Mouse (Mus musculus) neural tube, embryonic 14.5 days (tissue): Measurements from ENCODE around the gene Wdr26. TPM values are rescaled to one million over a fixed set of nuclear protein-coding genes. Genes with fewer than 3 reads are reported as not detected.

Source experiments
- ATAC-seq: fragments of 200-750 bp; cut with Nextera tagmentation; 2 replicates; pipeline ENCODE4 v1.8.0; 2017; ENCODE audit warnings: low read depth, mild to moderate bottlenecking, moderate TSS enrichment, moderate library complexity
- H3K27ac ChIP-seq: fragments of 300-500 bp; sonication (generic); 2 replicates; pipeline ENCODE4 v1.5.1; 2014; ENCODE audit warnings: low read depth, mild to moderate bottlenecking, control low read depth, low read length, moderate library complexity, mixed read lengths
- H3K27me3 ChIP-seq: fragments of 300-500 bp; sonication (generic); 2 replicates; pipeline ENCODE4 v1.6.1; 2014; ENCODE audit warnings: low read length; ENCODE audit not compliant: control insufficient read depth, insufficient read depth
- H3K36me3 ChIP-seq: fragments of 300-500 bp; sonication (generic); 2 replicates; pipeline ENCODE4 v1.6.1; 2014; ENCODE audit warnings: low read length, mixed read lengths; ENCODE audit not compliant: control insufficient read depth, insufficient read depth
- H3K4me1 ChIP-seq: fragments of 300-500 bp; sonication (generic); 2 replicates; pipeline ENCODE4 v1.6.1; 2014; ENCODE audit warnings: low read length; ENCODE audit not compliant: control insufficient read depth, insufficient read depth
- H3K4me2 ChIP-seq: fragments of 300-500 bp; sonication (generic); 2 replicates; pipeline ENCODE4 v1.6.1; 2014; ENCODE audit warnings: mild to moderate bottlenecking, low read depth, low read length, control low read depth
- H3K4me3 ChIP-seq: fragments of 300-500 bp; sonication (generic); 2 replicates; pipeline ENCODE4 v1.5.1; 2014; ENCODE audit warnings: low read depth, low read length, control low read depth, mixed read lengths
- H3K9ac ChIP-seq: fragments of 300-500 bp; sonication (generic); replicated peaks from 2 replicates; pipeline ENCODE4 v1.6.1; 2014; ENCODE audit warnings: low read depth, mild to moderate bottlenecking, control low read depth, low read length, mixed read lengths
- H3K9me3 ChIP-seq: fragments of 300-500 bp; sonication (generic); 2 replicates; pipeline ENCODE4 v1.6.1; 2016; ENCODE audit warnings: low read length; ENCODE audit not compliant: control insufficient read depth
- WGBS: fragments of 180-500 bp; shearing (Covaris S2); extraction: QIAGEN DNeasy Blood & Tissue Kit; methylation state at CpG from one replicate; pipeline ENCODE4 v1.1.7; 2014; 5-methylcytosine and 5-hydroxymethylcytosine counted together
- polyA plus RNA-seq: library from polyadenylated mRNA; unstranded; fragments of >200 nt; fragmentation: Nextera tagmentation; extraction: Ambion mirVana; gene quantifications from 2 replicates; pipeline ENCODE4 v1.2.1, GENCODE M21; 2014

Wdr26 gene
- polyA plus RNA-seq, 1 experiment from 2014 or later = 53.0 TPM

- H3K9ac ChIP-seq = peak overlapping the region; percentile 98
- no peaks in the 10 kb centered on the region for H3K27me3 ChIP-seq
- H3K36me3 ChIP-seq = no peaks in the 10 kb centered on the region; the same call in 1 of the 2 replicates
- H3K4me1 ChIP-seq = peaks cover 20% of the 10 kb centered on the region
- WGBS = 0% methylated on average over 18 of the region's 72 CpGs
- H3K4me2 ChIP-seq = peak overlapping the region; percentile 95
- ATAC-seq = peak; percentile 32
- peak overlapping the region; percentile 81 for H3K4me3 ChIP-seq
- H3K9me3 ChIP-seq = no peaks in the 10 kb centered on the region
- peak overlapping the region; percentile 94 for H3K27ac ChIP-seq
Measured at GRCm38 (mm10) chr1:181211403-181211919, 340 bp downstream of the Wdr26 start.

DNA sequence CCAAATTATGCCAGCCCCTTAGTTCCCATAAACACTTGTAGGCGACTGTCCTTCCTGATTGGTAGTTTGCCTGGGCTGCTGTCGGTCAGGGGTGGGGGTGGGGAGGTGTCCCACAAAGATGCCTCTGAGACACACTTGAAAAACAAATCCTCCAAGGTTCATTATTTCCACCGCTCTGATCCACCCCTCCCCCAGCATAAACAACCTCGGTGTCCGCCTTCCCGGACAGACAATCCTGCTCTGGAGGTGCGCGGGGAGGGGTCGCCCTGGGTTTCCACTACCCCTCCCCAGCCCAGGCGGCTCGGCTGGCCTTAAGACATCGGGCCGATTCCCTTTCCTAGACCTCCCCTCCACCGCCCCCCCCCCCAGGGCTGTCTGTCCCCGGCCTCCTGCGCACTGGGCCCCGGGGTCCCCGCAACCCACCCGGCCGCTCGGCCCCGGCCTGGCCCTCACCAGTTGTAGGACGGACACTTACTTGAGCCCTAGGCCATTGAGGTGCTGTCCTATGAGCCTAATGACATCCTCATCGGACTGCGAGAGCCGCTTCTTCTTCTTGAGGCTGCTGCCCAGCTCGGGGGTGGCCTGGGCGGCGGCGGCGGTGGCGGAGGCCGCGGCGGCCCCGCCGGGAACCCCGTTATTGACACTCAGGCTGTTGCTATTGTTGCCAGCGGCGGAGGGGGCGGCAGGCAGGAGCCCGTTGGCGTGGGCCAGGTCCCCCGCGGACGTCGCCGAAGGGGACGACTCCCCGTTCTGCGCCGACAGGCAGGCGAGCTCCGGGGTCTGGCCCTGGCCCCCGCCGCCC lies 999 bp downstream of the Wdr26 start:
- H3K36me3 ChIP-seq = no peaks in the 10 kb centered on the region; the same call in 1 of the 2 replicates
- peak overlapping the region; percentile 81 for H3K4me3 ChIP-seq
- peak overlapping the region; percentile 95 for H3K4me2 ChIP-seq
- peak; percentile 24 for ATAC-seq
- peaks cover 20% of the 10 kb centered on the region for H3K4me1 ChIP-seq
- H3K9ac ChIP-seq = peak overlapping the region; percentile 98
- WGBS = 1% methylated on average over 52 of the region's 56 CpGs
- H3K27me3 ChIP-seq = no peaks in the 10 kb centered on the region
- no peaks in the 10 kb centered on the region for H3K9me3 ChIP-seq
- peak overlapping the region; percentile 94 for H3K27ac ChIP-seq

DNA sequence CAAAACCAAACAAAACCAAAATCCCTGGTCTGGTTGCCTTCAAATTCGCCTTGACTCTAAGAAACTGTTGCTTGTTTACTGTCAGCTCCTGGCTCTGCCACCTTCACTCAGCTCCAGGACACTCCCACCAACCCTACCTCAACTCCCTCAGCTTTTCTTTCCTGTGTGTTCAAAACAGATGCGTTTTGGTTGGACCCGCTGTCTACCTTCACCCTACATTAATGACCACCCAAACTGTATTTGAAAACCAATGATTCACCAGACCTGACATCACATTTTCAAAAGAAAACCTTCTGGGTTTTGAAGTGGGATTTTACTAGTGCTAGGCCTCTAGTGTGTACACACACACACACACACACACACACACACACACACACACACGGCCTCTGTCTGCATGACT lies 1.7 kb downstream of the Wdr26 start:
- Histone ChIP-seq H3K27ac (no peak overlapping the region), H3K9me3 (no peaks in the 10 kb centered on the region), H3K27me3 (no peaks in the 10 kb centered on the region), H3K9ac (peak overlapping the region; percentile 98), H3K36me3 (no peaks in the 10 kb centered on the region; the same call in 1 of the 2 replicates), H3K4me1 (peaks cover 20% of the 10 kb centered on the region), H3K4me2 (peak overlapping the region; percentile 95), H3K4me3 (peak overlapping the region; percentile 81)
- 27% methylated on average over 4 of the region's 4 CpGs for WGBS
- no peak for ATAC-seq

GRCm38 (mm10) chr1:181199446-181199845 lies 12.4 kb downstream of the Wdr26 start:
- H3K36me3 ChIP-seq = peaks cover 67% of the 10 kb centered on the region
- H3K27me3 ChIP-seq = no peaks in the 10 kb centered on the region
- H3K9ac ChIP-seq = no peak overlapping the region
- H3K9me3 ChIP-seq = no peaks in the 10 kb centered on the region
- 91% methylated on average over 4 of the region's 4 CpGs for WGBS
- H3K4me1 ChIP-seq = no peaks in the 10 kb centered on the region
- H3K27ac ChIP-seq = no peak overlapping the region
- H3K4me3 ChIP-seq = no peak overlapping the region
- ATAC-seq = no peak
- H3K4me2 ChIP-seq = no peak overlapping the region

- no peak overlapping the region for H3K4me3 ChIP-seq
- peaks cover 48% of the 10 kb centered on the region for H3K36me3 ChIP-seq
- ATAC-seq = no peak
- no peaks in the 10 kb centered on the region for H3K9me3 ChIP-seq
- H3K9ac ChIP-seq = no peak overlapping the region
- no peaks in the 10 kb centered on the region for H3K4me1 ChIP-seq
- H3K4me2 ChIP-seq = no peak overlapping the region
- 94% methylated on average over 4 of the region's 4 CpGs for WGBS
- no peaks in the 10 kb centered on the region for H3K27me3 ChIP-seq
- no peak overlapping the region for H3K27ac ChIP-seq
Measured at GRCm38 (mm10) chr1:181188925-181189324, 22.9 kb downstream of the Wdr26 start.

DNA sequence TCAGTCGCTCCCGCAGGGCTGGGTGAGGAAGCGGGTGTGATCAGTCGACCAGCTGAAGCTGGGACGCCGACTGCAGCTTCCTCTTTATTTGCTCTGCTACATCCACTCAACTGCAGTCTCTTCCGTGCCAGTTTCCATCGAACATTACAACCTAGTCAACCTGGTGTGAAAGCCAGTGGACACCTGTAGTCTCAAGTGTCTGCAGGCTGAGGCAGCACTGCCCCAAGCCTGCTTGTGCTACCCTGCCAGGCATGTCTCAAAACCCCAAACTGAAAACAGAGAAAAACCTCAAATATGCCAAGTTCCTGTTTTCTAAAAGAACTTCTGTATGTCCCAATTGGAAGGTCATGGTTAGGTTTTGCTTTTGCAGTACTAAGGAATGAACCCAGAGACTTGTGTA lies 41.6 kb downstream of the Wdr26 start:
- Histone ChIP-seq H3K36me3 (peaks cover 19% of the 10 kb centered on the region), H3K9ac (no peak overlapping the region), H3K27me3 (no peaks in the 10 kb centered on the region), H3K4me3 (no peak overlapping the region), H3K27ac (no peak overlapping the region), H3K4me1 (no peaks in the 10 kb centered on the region), H3K4me2 (no peak overlapping the region), H3K9me3 (no peaks in the 10 kb centered on the region)
- 85% methylated on average over 8 of the region's 8 CpGs for WGBS
- no peak for ATAC-seq

GRCm38 (mm10) chr1:181168377-181168776 lies 43.4 kb downstream of the Wdr26 start:
- ATAC-seq = no peak
- Histone ChIP-seq H3K9me3 (no peaks in the 10 kb centered on the region), H3K4me2 (no peak overlapping the region), H3K36me3 (peaks cover 29% of the 10 kb centered on the region), H3K9ac (no peak overlapping the region), H3K4me1 (no peaks in the 10 kb centered on the region), H3K27me3 (no peaks in the 10 kb centered on the region), H3K4me3 (no peak overlapping the region), H3K27ac (no peak overlapping the region)
- WGBS = 85% methylated on average over 3 of the region's 3 CpGs

- no peaks in the 10 kb centered on the region for H3K4me1 ChIP-seq
- no peak overlapping the region for H3K9ac ChIP-seq
- no peak for ATAC-seq
- no peak overlapping the region for H3K4me3 ChIP-seq
- WGBS = 90% methylated on average over 2 of the region's 2 CpGs
- H3K9me3 ChIP-seq = no peaks in the 10 kb centered on the region
- H3K27ac ChIP-seq = no peak overlapping the region
- peaks cover 32% of the 10 kb centered on the region for H3K36me3 ChIP-seq
- H3K27me3 ChIP-seq = no peaks in the 10 kb centered on the region
- H3K4me2 ChIP-seq = no peak overlapping the region
Measured at GRCm38 (mm10) chr1:181167816-181168215, 44.0 kb downstream of the Wdr26 start.

DNA sequence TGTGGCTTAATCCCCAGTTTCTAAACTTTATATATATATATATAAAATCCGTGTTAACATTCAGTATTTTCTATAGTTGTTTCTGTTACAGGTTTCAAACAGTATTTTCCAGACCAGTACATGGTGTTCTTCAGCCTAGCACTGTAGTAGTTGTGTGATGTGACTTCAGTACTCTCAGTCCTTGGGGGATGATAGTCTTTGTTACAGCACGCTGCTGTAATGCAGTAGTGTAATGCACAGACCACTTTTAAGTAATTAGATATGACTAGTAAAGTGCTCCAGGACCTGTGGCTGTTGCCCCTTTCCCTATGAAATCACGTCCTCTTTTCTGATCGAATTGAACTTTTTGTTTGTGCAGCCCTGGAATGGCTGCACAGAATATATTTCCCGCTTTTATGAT lies 60.3 kb downstream of the Wdr26 start:
- Histone ChIP-seq H3K4me3 (peak overlapping the region; percentile 92), H3K4me2 (peak overlapping the region; percentile 51), H3K9ac (peak overlapping the region; percentile 95), H3K27ac (peak overlapping the region; percentile 91; the same call in 1 of the 2 replicates), H3K36me3 (0 out of 2 replicates have a peak, but pooled peaks cover 8% of the 10 kb centered on the region), H3K9me3 (no peaks in the 10 kb centered on the region), H3K4me1 (peaks cover 8% of the 10 kb centered on the region; the same call in 1 of the 2 replicates), H3K27me3 (no peaks in the 10 kb centered on the region)
- WGBS = 35% methylated on average over 5 of the region's 5 CpGs
- no peak for ATAC-seq
